Mouse (Mus musculus) intestine, embryonic 15.5 days (tissue): ENCODE data around the gene Cdc42ep5. TPM values are rescaled to one million over a fixed set of nuclear protein-coding genes. Genes with fewer than 3 reads are reported as not detected.
"Not testable (repeated sequence)": the region's sequence is repeated elsewhere in the genome, so short reads cannot be mapped to it uniquely, and the experiment has no call there.

Experiments
- ATAC-seq: fragments of 200-750 bp; cut with Nextera tagmentation; 2 replicates; pipeline ENCODE4 v1.8.0; 2017; ENCODE audit warnings: moderate TSS enrichment, moderate library complexity
- H3K27ac ChIP-seq: fragments of 300-500 bp; sonication (generic); 2 replicates; pipeline ENCODE4 v1.5.1; 2015; ENCODE audit warnings: mild to moderate bottlenecking, inconsistent platforms
- H3K27me3 ChIP-seq: fragments of 300-500 bp; sonication (generic); replicated peaks from 2 replicates; pipeline ENCODE4 v1.6.1; 2015; ENCODE audit warnings: inconsistent platforms
- H3K36me3 ChIP-seq: fragments of 300-500 bp; sonication (generic); 2 replicates; pipeline ENCODE4 v1.6.1; 2015; ENCODE audit warnings: inconsistent platforms
- H3K4me1 ChIP-seq: fragments of 300-500 bp; sonication (generic); replicated peaks from 2 replicates; pipeline ENCODE4 v1.6.1; 2015; ENCODE audit warnings: inconsistent platforms
- H3K4me2 ChIP-seq: fragments of 300-500 bp; sonication (generic); replicated peaks from 2 replicates; pipeline ENCODE4 v1.6.1; 2015; ENCODE audit warnings: mild to moderate bottlenecking, inconsistent platforms
- H3K4me3 ChIP-seq: fragments of 300-500 bp; sonication (generic); replicated peaks from 2 replicates; pipeline ENCODE4 v1.5.1; 2015; ENCODE audit warnings: inconsistent platforms
- H3K9ac ChIP-seq: fragments of 300-500 bp; sonication (generic); 2 replicates; pipeline ENCODE4 v1.6.1; 2015; ENCODE audit warnings: inconsistent platforms
- H3K9me3 ChIP-seq: fragments of 300-500 bp; sonication (generic); 2 replicates; pipeline ENCODE4 v1.6.1; 2016; ENCODE audit warnings: inconsistent platforms
- whole genome bisulfite sequencing: fragments of 180-500 bp; shearing (Covaris S2); methylation state at CpG from one replicate; pipeline ENCODE4 v1.1.7; 2015; 5-methylcytosine and 5-hydroxymethylcytosine counted together
- polyA plus RNA-seq: library from polyadenylated mRNA; unstranded; fragments of >200 nt; fragmentation: Nextera tagmentation; extraction: Ambion mirVana; gene quantifications from 2 replicates; pipeline ENCODE4 v1.2.1, GENCODE M21; 2015

Gene Cdc42ep5
- 66.3 and 68.6 TPM in 2 replicates for polyA plus RNA-seq

- peak within 1 kb of the TSS; percentile 83 for H3K27ac ChIP-seq
- H3K4me3 ChIP-seq: peak within 1 kb of the TSS; percentile 55
- WGBS: under 1% methylated on average over 20 of the region's 20 CpGs
- no peaks in the 10 kb centered on the region for H3K27me3 ChIP-seq
- H3K4me2 ChIP-seq: peak within 1 kb of the TSS; percentile 76
- H3K9me3 ChIP-seq: no peaks in the 10 kb centered on the region
- ATAC-seq: peak; percentile 86
- peak within 1 kb of the TSS; percentile 54 for H3K9ac ChIP-seq
- H3K4me1 ChIP-seq: peaks cover 10% of the 10 kb centered on the region; the same call in 1 of the 2 replicates
- H3K36me3 ChIP-seq: no peaks in the 10 kb centered on the region
These were observed at the start of gene Cdc42ep5 for GRCm38 (mm10) chr7:4164090-4164910. TSS of gene Cdc42ep5 (minus strand) at chr7:4164860.

- not testable (repeated sequence) for H3K36me3 ChIP-seq, H3K27me3 ChIP-seq, H3K4me3 ChIP-seq, H3K4me2 ChIP-seq, H3K9ac ChIP-seq, H3K9me3 ChIP-seq, H3K27ac ChIP-seq, H3K4me1 ChIP-seq, ATAC-seq
These were observed 48.8 kb upstream of the Cdc42ep5 start for GRCm38 (mm10) chr7:4213436-4213835.

GRCm38 (mm10) chr7:4208626-4209025 is 44.0 kb upstream of the Cdc42ep5 start:
- Histone ChIP-seq H3K9ac (no peak overlapping the region), H3K4me3 (no peak overlapping the region), H3K36me3 (no peaks in the 10 kb centered on the region), H3K27ac (no peak overlapping the region), H3K27me3 (no peaks in the 10 kb centered on the region), H3K4me2 (no peak overlapping the region), H3K9me3 (no peaks in the 10 kb centered on the region), H3K4me1 (no peaks in the 10 kb centered on the region)
- no peak for ATAC-seq
- WGBS: 38% methylated on average over 2 of the region's 2 CpGs

- Histone ChIP-seq H3K27me3 (no peaks in the 10 kb centered on the region), H3K4me2 (no peak overlapping the region), H3K36me3 (no peaks in the 10 kb centered on the region), H3K9me3 (no peaks in the 10 kb centered on the region), H3K4me1 (no peaks in the 10 kb centered on the region), H3K4me3 (no peak overlapping the region), H3K27ac (no peak overlapping the region), H3K9ac (no peak overlapping the region)
- no peak for ATAC-seq
- 83% methylated on average over 1 of the region's 1 CpGs for WGBS
These were observed 42.5 kb upstream of the Cdc42ep5 start for GRCm38 (mm10) chr7:4207126-4207525.

GRCm38 (mm10) chr7:4178438-4178837 is 13.8 kb upstream of the Cdc42ep5 start:
- no peaks in the 10 kb centered on the region for H3K27me3 ChIP-seq
- no peaks in the 10 kb centered on the region for H3K36me3 ChIP-seq
- H3K4me2 ChIP-seq: no peak overlapping the region
- ATAC-seq: no peak
- H3K9ac ChIP-seq: no peak overlapping the region
- no peaks in the 10 kb centered on the region for H3K9me3 ChIP-seq
- no peaks in the 10 kb centered on the region for H3K4me1 ChIP-seq
- WGBS: 46% methylated on average over 3 of the region's 3 CpGs
- no peak overlapping the region for H3K4me3 ChIP-seq
- no peak overlapping the region for H3K27ac ChIP-seq

- H3K4me2 ChIP-seq: no peak overlapping the region
- H3K9ac ChIP-seq: no peak overlapping the region
- 64% methylated on average over 6 of the region's 6 CpGs for WGBS
- peak; percentile 66 for ATAC-seq
- no peaks in the 10 kb centered on the region for H3K36me3 ChIP-seq
- peaks cover under 1% of the 10 kb centered on the region; the same call in 1 of the 2 replicates for H3K4me1 ChIP-seq
- H3K4me3 ChIP-seq: no peak overlapping the region
- no peaks in the 10 kb centered on the region for H3K9me3 ChIP-seq
- H3K27me3 ChIP-seq: no peaks in the 10 kb centered on the region
- no peak overlapping the region for H3K27ac ChIP-seq
These were observed 5.7 kb upstream of the Cdc42ep5 start for GRCm38 (mm10) chr7:4170193-4170938.

- no peak overlapping the region for H3K4me2 ChIP-seq
- no peaks in the 10 kb centered on the region for H3K9me3 ChIP-seq
These were observed 2.4 kb upstream of the Cdc42ep5 start for GRCm38 (mm10) chr7:4167098-4167497.

GRCm38 (mm10) chr7:4165286-4165685 is 626 bp upstream of the Cdc42ep5 start:
- Histone ChIP-seq H3K27me3 (no peaks in the 10 kb centered on the region), H3K27ac (peak overlapping the region; percentile 83), H3K9me3 (no peaks in the 10 kb centered on the region), H3K4me1 (peaks cover 10% of the 10 kb centered on the region; the same call in 1 of the 2 replicates), H3K9ac (no peak overlapping the region), H3K4me2 (peak overlapping the region; percentile 76), H3K4me3 (no peak overlapping the region; the same call in 1 of the 2 replicates), H3K36me3 (no peaks in the 10 kb centered on the region)
- WGBS: 6% methylated on average over 3 of the region's 3 CpGs
- ATAC-seq: peak; percentile 16

More at GRCm38 (mm10) chr7:4167098-4167497, 2.4 kb upstream of the Cdc42ep5 start:
- H3K4me1 ChIP-seq: peaks cover 10% of the 10 kb centered on the region; the same call in 1 of the 2 replicates
- H3K36me3 ChIP-seq: no peaks in the 10 kb centered on the region
- H3K4me3 ChIP-seq: no peak overlapping the region
- ATAC-seq: peak; percentile 70
- no peak overlapping the region for H3K9ac ChIP-seq
- peak overlapping the region; percentile 44; the same call in 1 of the 2 replicates for H3K27ac ChIP-seq
- no peaks in the 10 kb centered on the region for H3K27me3 ChIP-seq

GRCm38 (mm10) chr7:4163571-4164072 is 1.0 kb downstream of the Cdc42ep5 start:
- Histone ChIP-seq H3K4me1 (peaks cover 10% of the 10 kb centered on the region; the same call in 1 of the 2 replicates), H3K27ac (peak overlapping the region; percentile 83), H3K27me3 (no peaks in the 10 kb centered on the region), H3K4me3 (peak overlapping the region; percentile 55), H3K9ac (peak overlapping the region; percentile 54), H3K36me3 (no peaks in the 10 kb centered on the region), H3K9me3 (no peaks in the 10 kb centered on the region), H3K4me2 (peak overlapping the region; percentile 76)
- WGBS: under 1% methylated on average over 11 of the region's 11 CpGs
- ATAC-seq: peak; percentile 64

- not testable (repeated sequence) for H3K9me3 ChIP-seq, H3K36me3 ChIP-seq, H3K27ac ChIP-seq, H3K27me3 ChIP-seq, H3K4me1 ChIP-seq, H3K4me2 ChIP-seq, H3K9ac ChIP-seq, ATAC-seq, H3K4me3 ChIP-seq
- 95% methylated on average over 4 of the region's 4 CpGs for WGBS
These were observed 3.1 kb downstream of the Cdc42ep5 start for GRCm38 (mm10) chr7:4161596-4161995.

GRCm38 (mm10) chr7:4154976-4155375 is 9.7 kb downstream of the Cdc42ep5 start:
- Histone ChIP-seq H3K27ac (no peak overlapping the region), H3K27me3 (no peaks in the 10 kb centered on the region), H3K9me3 (no peaks in the 10 kb centered on the region), H3K4me3 (no peak overlapping the region), H3K9ac (no peak overlapping the region), H3K4me2 (no peak overlapping the region), H3K36me3 (0 out of 2 replicates have a peak, but pooled peaks cover 3% of the 10 kb centered on the region), H3K4me1 (peaks cover 15% of the 10 kb centered on the region)
- no peak for ATAC-seq
- 57% methylated on average over 4 of the region's 4 CpGs for WGBS

- ATAC-seq: no peak
- H3K27me3 ChIP-seq: no peaks in the 10 kb centered on the region
- 77% methylated on average over 5 of the region's 5 CpGs for WGBS
These were observed 10.3 kb downstream of the Cdc42ep5 start for GRCm38 (mm10) chr7:4154356-4154755.

More at GRCm38 (mm10) chr7:4154356-4154755, 10.3 kb downstream of the Cdc42ep5 start:
- Histone ChIP-seq H3K27ac (no peak overlapping the region), H3K4me3 (no peak overlapping the region), H3K9me3 (no peaks in the 10 kb centered on the region), H3K4me2 (no peak overlapping the region), H3K9ac (no peak overlapping the region), H3K4me1 (peaks cover 17% of the 10 kb centered on the region), H3K36me3 (0 out of 2 replicates have a peak, but pooled peaks cover 3% of the 10 kb centered on the region)
